Mouse (Mus musculus) liver, embryonic 14.5 days (tissue): ENCODE measurements around the gene Gstt4. TPM values are rescaled to one million over a fixed set of nuclear protein-coding genes. Genes with fewer than 3 reads are reported as not detected.

ENCODE experiments used
- ATAC-seq: fragments of 200-750 bp; cut with Nextera tagmentation; 2 replicates; pipeline ENCODE4 v1.8.0; 2017; ENCODE audit warnings: moderate number of reproducible peaks, mild to moderate bottlenecking, moderate library complexity; ENCODE audit not compliant: insufficient read depth
- DNase-seq, 3 experiments: peaks; one replicate each; pipeline ENCODE4 v3.0.0-alpha.2; 2012 to 2013; ENCODE audit warnings: low read depth in 3 of 3, low spot score in 3 of 3
- H3K27ac ChIP-seq: fragments of 300-500 bp; sonication (generic); 2 replicates; pipeline ENCODE4 v1.5.1; 2014; ENCODE audit warnings: moderate library complexity, mild to moderate bottlenecking, control low read depth, inconsistent platforms
- H3K27me3 ChIP-seq: fragments of 300-500 bp; sonication (generic); 2 replicates; pipeline ENCODE4 v1.6.1; 2014; ENCODE audit warnings: mild to moderate bottlenecking, low read length, moderate library complexity; ENCODE audit not compliant: control insufficient read depth, insufficient read depth
- H3K36me3 ChIP-seq: fragments of 300-500 bp; sonication (generic); replicated peaks from 2 replicates; pipeline ENCODE4 v1.6.1; 2014; ENCODE audit warnings: low read depth; ENCODE audit not compliant: control insufficient read depth, insufficient read depth
- H3K4me1 ChIP-seq, 2 experiments: fragments of 200-500 bp in 1 of 2; fragments of 300-500 bp in 1 of 2; sonication (generic) in 1 of 2; replicated peaks; 2 replicates each; pipeline ENCODE4 v1.6.1; 2012 to 2014; ENCODE audit warnings: antibody characterized with exemption in 1 of 2, inconsistent platforms in 1 of 2, low read length in 1 of 2; ENCODE audit not compliant: control insufficient read depth in 2 of 2, insufficient read depth in 2 of 2
- H3K4me2 ChIP-seq: fragments of 300-500 bp; sonication (generic); 2 replicates; pipeline ENCODE4 v1.6.1; 2014; ENCODE audit warnings: low read depth, mild to moderate bottlenecking, control low read depth, moderate library complexity
- H3K4me3 ChIP-seq, 2 experiments: fragments of 200-500 bp in 1 of 2; fragments of 300-500 bp in 1 of 2; sonication (generic) in 1 of 2; 2 replicates each; pipeline ENCODE4 v1.5.1; 2012 to 2014; ENCODE audit warnings: low read depth in 2 of 2, low read length in 2 of 2, mild to moderate bottlenecking in 2 of 2, control low read depth in 1 of 2, inconsistent platforms in 1 of 2, moderate library complexity in 1 of 2; ENCODE audit not compliant: insufficient read depth in 1 of 2
- H3K9ac ChIP-seq: fragments of 300-500 bp; sonication (generic); replicated peaks from 2 replicates; pipeline ENCODE4 v1.6.1; 2014; ENCODE audit warnings: mild to moderate bottlenecking, control low read depth, moderate library complexity
- H3K9me3 ChIP-seq: fragments of 300-500 bp; sonication (generic); 2 replicates; pipeline ENCODE4 v1.6.1; 2016; ENCODE audit warnings: low read length, mixed read lengths; ENCODE audit not compliant: control insufficient read depth
- CTCF ChIP-seq: IDR thresholded peaks from 2 replicates; pipeline ENCODE4 v1.5.1; 2016; ENCODE audit warnings: antibody characterized with exemption, low read depth, control low read depth
- EP300 ChIP-seq: IDR thresholded peaks from 2 replicates; pipeline ENCODE4 v1.6.1; 2016; ENCODE audit warnings: antibody characterized with exemption, low read depth
- WGBS: fragments of 180-500 bp; shearing (Covaris S2); extraction: QIAGEN DNeasy Blood & Tissue Kit; methylation state at CpG from one replicate; pipeline ENCODE4 v1.1.7; 2014; ENCODE audit not compliant: insufficient replicate concordance; 5-methylcytosine and 5-hydroxymethylcytosine counted together
- polyA plus RNA-seq, 2 experiments: library from polyadenylated mRNA; depleted of rRNA in 1 of 2; stranded (reverse) in 1 of 2; unstranded in 1 of 2; fragments of >200 nt; fragmentation: Nextera tagmentation in 1 of 2; extraction: Ambion mirVana in 1 of 2; gene quantifications; 2 replicates each; pipeline versions ENCODE4 v1.2.1 to v1.2.3; 2012 to 2014

The Gstt4 gene
- polyA plus RNA-seq, 2 experiments = 0.10 TPM; not detected in 1

DNA sequence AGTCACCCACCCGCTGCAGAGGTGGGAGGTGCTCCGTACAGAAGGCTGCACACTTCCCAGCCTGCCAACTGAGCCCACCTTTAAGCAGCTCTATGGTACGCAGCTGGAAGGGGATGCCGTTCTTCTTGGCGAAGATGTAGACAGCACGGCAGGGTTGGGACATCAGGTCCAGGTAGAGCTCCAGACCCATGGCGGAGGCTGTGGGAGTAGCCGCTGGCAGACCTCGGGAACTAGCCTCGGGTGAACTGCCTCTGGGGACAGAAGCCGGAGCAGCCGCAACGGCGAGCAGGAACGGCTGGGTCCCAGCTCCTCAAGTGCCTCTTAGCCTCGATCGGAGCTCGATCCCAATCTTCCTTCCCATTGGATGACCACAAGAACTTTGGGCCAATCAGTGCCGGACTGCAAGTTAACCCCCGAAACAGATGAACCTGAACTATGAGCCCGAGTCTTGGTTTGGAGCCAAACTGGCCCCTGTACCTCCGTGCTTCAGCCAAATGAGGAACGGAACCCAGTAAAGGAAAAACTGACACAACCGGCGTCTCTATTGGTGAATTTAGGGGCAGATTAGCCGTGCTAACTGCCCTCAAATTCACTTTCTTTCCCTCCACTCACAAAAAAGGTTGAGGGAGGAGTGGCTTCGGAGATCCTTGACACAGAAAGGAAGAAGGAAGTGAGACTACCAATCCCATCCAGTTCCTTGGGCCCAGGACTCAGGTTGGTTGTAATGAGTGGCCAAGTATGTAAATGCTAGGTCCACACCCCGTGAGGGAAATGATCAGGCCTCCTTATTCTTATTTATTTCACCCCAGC, 41.4 kb downstream of the Gstt4 start, which contains the start of the genes Gm20441 and Gstt3:
Gene Gm20441 (minus strand): TSS at position 186 of the 810 bp plus-strand sequence.
Gene Gstt3 (minus strand): TSS at position 646 of the 810 bp plus-strand sequence.
- 1% methylated on average over 28 of the region's 28 CpGs for WGBS

DNA sequence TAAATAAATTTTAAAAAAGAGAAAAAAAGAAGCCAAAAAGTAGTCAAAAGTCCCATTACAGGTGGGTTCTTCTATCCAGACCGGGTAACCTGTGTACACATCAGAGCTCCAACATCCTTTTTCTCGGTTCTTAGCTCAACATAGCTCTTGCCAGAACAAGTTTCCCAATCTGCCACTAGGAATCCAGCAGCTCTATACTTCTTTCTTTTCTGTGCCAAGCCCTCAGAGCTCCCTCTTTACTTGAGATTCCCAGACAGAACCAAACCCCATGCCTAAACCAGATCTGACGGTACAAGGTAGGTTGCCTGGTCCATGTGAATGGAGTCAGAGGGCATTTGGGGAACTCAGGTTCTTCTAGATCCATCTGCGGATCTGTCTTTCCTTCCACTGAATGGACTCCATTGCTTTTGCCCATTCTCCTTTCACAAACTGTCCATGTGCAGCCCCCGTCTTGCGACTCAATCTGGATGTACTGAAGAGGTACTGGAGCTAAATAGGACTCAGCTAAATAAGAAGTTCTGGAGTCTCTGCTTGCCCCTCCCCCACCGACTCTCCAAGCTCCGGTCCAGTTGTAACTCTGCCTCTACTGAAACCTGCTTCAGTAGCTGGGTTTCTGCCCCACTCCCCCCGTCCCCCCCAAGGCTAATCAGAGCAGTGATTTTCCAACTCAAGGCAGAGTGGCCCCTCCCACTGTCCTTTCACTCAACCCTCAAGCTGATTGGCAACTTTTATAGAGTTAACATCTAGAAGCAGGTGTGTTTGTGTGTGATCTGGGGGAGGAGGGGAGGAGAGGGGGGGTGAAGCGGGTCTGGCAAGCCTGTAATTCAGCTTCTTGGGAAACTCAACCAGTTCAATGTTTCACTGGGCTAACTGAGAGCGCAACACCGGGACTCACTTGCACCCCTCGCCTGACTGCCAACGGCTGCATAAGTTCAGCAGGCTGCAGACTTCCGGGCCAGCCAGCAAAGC, 42.9 kb downstream of the Gstt4 start:
- 29% methylated on average over 15 of the region's 15 CpGs for WGBS
- H3K4me1 ChIP-seq = peaks cover 0 to 2% of the 10 kb centered on the region in 2 experiments; a peak in 1 of 4 replicates
- no peaks in the 10 kb centered on the region for H3K36me3 ChIP-seq
- peaks cover 25% of the 10 kb centered on the region for H3K27me3 ChIP-seq
- no peaks in the 10 kb centered on the region for H3K9me3 ChIP-seq
- peak overlapping the region; percentile 49; the same call in 1 of the 2 replicates for H3K4me2 ChIP-seq
- H3K4me3 ChIP-seq = no peak overlapping the region
- H3K27ac ChIP-seq = no peak overlapping the region
- TF ChIP-seq CTCF (no peak), EP300 (no peak)
- no peak overlapping the region for H3K9ac ChIP-seq
- ATAC-seq (no peak), DNase-seq (no peak)

More for the DNA sequence above, 41.4 kb downstream of the Gstt4 start, which contains the start of the genes Gm20441 and Gstt3:
- no peak for DNase-seq
- H3K36me3 ChIP-seq = no peaks in the 10 kb centered on the region
- peak within 1 kb of the TSS; percentile 49 for H3K4me2 ChIP-seq
- ATAC-seq = 0 out of 2 replicates have a peak, but pooled peaks have one; percentile 33
- peak within 1 kb of the TSS; percentile 31; the same call in 1 of the 2 replicates for H3K9ac ChIP-seq
- peaks cover 0 to 2% of the 10 kb centered on the region in 2 experiments; a peak in 1 of 4 replicates for H3K4me1 ChIP-seq
- peaks cover 25% of the 10 kb centered on the region for H3K27me3 ChIP-seq
- no peak within 1 kb of the TSS for H3K27ac ChIP-seq
- H3K4me3 ChIP-seq = peak within 1 kb of the TSS; percentile 24 to 45
- TF ChIP-seq CTCF (no peak), EP300 (no peak)
- no peaks in the 10 kb centered on the region for H3K9me3 ChIP-seq

DNA sequence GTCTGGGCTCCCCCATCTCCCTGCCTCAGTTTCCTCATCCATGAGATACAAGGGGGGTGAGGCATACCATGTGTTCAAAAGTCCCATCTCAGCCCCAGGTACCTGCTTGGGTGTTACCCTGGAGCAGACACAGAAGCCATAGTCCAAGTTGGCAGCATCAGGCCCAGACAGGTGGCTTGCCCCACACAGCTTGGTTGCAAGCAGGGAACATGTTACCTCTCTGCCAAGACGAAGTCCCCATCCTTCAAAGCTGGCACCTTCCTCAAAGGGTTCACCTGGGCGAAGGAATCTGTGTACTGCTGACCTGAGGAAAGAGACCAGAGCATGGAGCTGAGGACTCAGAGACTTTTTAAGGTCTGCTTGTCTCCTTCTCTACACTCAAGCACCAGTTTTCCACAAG, 44.5 kb downstream of the Gstt4 start:
- no peak for TF ChIP-seq EP300
- TF ChIP-seq CTCF = no peak
- DNase-seq = no peak
- no peaks in the 10 kb centered on the region for H3K36me3 ChIP-seq
- no peak overlapping the region for H3K4me3 ChIP-seq
- no peak overlapping the region for H3K27ac ChIP-seq
- WGBS = 54% methylated on average over 2 of the region's 2 CpGs
- H3K4me2 ChIP-seq = no peak overlapping the region
- peaks cover 4 to 7% of the 10 kb centered on the region in 2 experiments for H3K4me1 ChIP-seq
- ATAC-seq = no peak
- no peak overlapping the region for H3K9ac ChIP-seq
- no peaks in the 10 kb centered on the region for H3K9me3 ChIP-seq
- H3K27me3 ChIP-seq = peaks cover 25% of the 10 kb centered on the region

DNA sequence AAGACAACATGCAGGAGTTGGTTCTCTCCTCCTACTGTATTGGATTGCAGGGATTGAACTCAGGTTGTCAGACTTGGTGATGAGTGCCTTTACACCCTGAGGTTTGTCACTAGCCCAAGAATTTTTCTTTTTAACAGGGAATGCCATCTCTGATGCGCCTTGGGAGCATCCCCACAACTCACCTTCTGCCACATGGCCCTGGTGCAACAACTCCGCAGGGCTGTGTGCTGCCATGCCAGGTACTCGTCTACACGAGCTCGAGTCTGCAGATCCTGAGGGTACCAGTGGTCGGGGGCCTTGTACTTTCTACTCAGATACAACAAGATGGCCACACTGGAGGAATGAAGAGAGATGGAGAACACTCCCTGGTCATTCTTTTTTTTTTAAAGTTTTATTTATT, 45.8 kb downstream of the Gstt4 start:
- Histone ChIP-seq H3K27ac (no peak overlapping the region), H3K9me3 (no peaks in the 10 kb centered on the region), H3K4me3 (no peak overlapping the region), H3K27me3 (peaks cover 25% of the 10 kb centered on the region), H3K4me2 (no peak overlapping the region), H3K4me1 (peaks cover 4 to 7% of the 10 kb centered on the region in 2 experiments), H3K9ac (no peak overlapping the region), H3K36me3 (no peaks in the 10 kb centered on the region)
- no peak for TF ChIP-seq CTCF
- TF ChIP-seq EP300 = no peak
- 69% methylated on average over 6 of the region's 6 CpGs for WGBS
- DNase-seq (no peak), ATAC-seq (no peak)
